Mouse (Mus musculus): Measurements from ENCODE around the gene Otol1. TPM values are rescaled to one million over a fixed set of nuclear protein-coding genes. Genes with fewer than 3 reads are reported as not detected.

The Otol1 gene
- polyA plus RNA-seq, 1 experiment from 2014 or later: not detected

DNA sequence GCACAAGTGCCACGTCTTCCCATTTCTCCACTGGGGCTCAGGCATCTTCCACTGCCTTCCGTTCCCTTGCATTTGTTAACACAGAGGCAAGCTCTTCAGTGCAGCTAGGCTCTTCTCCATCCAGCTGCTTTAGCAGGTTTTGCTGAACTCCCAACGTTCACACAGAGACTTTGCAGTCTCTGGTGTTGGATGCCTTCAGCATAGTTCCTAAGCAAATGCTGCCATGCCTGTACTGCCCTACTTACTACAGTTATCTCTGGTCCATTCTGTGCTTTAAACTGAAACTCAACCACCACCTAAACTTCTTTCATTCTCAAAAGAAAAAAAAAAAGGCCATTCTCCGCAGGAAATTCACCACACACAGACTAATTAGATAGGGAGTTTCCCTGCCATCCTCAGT is 5.2 kb downstream of the Otol1 start:
- Histone ChIP-seq H3K4me2 (replicated peaks; ENCODE audit: low read depth, low read length) (no peak overlapping the region), H3K4me1 (ENCODE audit: control insufficient read depth, insufficient read depth, low read length) (no peaks in the 10 kb centered on the region), H3K36me3 (ENCODE audit: control insufficient read depth, insufficient read depth, low read length) (no peaks in the 10 kb centered on the region), H3K27ac (ENCODE audit: low read depth, low read length) (no peak overlapping the region), H3K4me3 (ENCODE audit: low read length) (no peak overlapping the region), H3K9ac (ENCODE audit: low read depth, low read length) (no peak overlapping the region), H3K27me3 (ENCODE audit: control insufficient read depth, insufficient read depth, low read length) (no peaks in the 10 kb centered on the region), H3K9me3 (ENCODE audit: control insufficient read depth, low read length) (no peaks in the 10 kb centered on the region)
- no peak for ATAC-seq (ENCODE audit: low FRiP score, low TSS enrichment)
- WGBS: 83% methylated on average over 4 of the region's 4 CpGs

- H3K4me3 ChIP-seq (ENCODE audit: low read length): no peak overlapping the region
- WGBS: 74% methylated on average over 6 of the region's 6 CpGs
- no peak for ATAC-seq (ENCODE audit: low FRiP score, low TSS enrichment)
These were observed 19.2 kb downstream of the Otol1 start for GRCm38 (mm10) chr3:70026605-70027004.

DNA sequence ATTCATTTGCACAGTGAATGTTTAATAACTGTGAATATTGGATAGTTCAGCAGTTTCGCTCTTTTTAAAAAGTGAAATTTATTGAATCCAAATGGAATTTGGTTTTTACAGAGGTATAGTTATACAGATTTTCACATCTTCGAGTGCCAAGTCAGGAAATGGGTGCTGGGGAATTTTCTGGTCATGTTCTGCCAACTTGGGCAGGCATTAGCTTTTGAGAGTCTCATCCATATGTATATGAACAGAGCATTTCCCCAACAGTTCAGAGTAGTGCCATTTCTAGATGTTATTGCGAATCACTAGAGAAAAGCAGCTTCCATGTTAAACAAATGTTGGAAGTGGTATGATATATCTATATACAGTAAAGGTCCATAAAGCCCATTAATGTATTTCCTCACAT is 21.8 kb downstream of the Otol1 start:
- Histone ChIP-seq H3K4me2 (replicated peaks; ENCODE audit: low read depth, low read length) (no peak overlapping the region), H3K9me3 (ENCODE audit: control insufficient read depth, low read length) (no peaks in the 10 kb centered on the region), H3K4me3 (ENCODE audit: low read length) (no peak overlapping the region), H3K4me1 (ENCODE audit: control insufficient read depth, insufficient read depth, low read length) (no peaks in the 10 kb centered on the region), H3K27me3 (ENCODE audit: control insufficient read depth, insufficient read depth, low read length) (no peaks in the 10 kb centered on the region), H3K36me3 (ENCODE audit: control insufficient read depth, insufficient read depth, low read length) (no peaks in the 10 kb centered on the region), H3K9ac (ENCODE audit: low read depth, low read length) (no peak overlapping the region), H3K27ac (ENCODE audit: low read depth, low read length) (no peak overlapping the region)
- 91% methylated on average over 3 of the region's 3 CpGs for WGBS
- ATAC-seq (ENCODE audit: low FRiP score, low TSS enrichment): no peak

More at GRCm38 (mm10) chr3:70026605-70027004, 19.2 kb downstream of the Otol1 start:
- Histone ChIP-seq H3K4me1 (ENCODE audit: control insufficient read depth, insufficient read depth, low read length) (no peaks in the 10 kb centered on the region), H3K27me3 (ENCODE audit: control insufficient read depth, insufficient read depth, low read length) (no peaks in the 10 kb centered on the region), H3K27ac (ENCODE audit: low read depth, low read length) (no peak overlapping the region), H3K9ac (ENCODE audit: low read depth, low read length) (no peak overlapping the region), H3K4me2 (replicated peaks; ENCODE audit: low read depth, low read length) (no peak overlapping the region), H3K36me3 (ENCODE audit: control insufficient read depth, insufficient read depth, low read length) (no peaks in the 10 kb centered on the region), H3K9me3 (ENCODE audit: control insufficient read depth, low read length) (no peaks in the 10 kb centered on the region)

DNA sequence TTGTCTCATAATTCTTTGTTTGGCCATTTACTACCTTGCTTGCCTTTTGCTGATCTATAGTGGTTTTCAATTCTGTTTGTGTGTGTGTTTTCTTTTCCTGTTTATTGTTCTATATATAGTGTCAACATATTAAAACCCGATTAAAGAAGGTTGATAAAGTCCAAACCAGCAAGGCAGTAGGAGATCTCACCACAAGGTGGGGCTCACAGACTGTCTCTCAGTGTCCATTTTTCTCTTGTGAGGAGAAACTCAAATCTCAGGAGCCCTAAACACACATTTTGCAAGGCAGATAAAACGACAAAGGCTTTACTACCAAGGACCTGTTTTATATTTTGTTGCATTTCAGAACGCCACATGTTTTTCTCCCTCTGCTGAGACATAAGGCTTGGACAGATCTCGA is 28.2 kb downstream of the Otol1 start:
- Histone ChIP-seq H3K27ac (ENCODE audit: low read depth, low read length) (no peak overlapping the region), H3K4me1 (ENCODE audit: control insufficient read depth, insufficient read depth, low read length) (no peaks in the 10 kb centered on the region), H3K36me3 (ENCODE audit: control insufficient read depth, insufficient read depth, low read length) (no peaks in the 10 kb centered on the region), H3K27me3 (ENCODE audit: control insufficient read depth, insufficient read depth, low read length) (no peaks in the 10 kb centered on the region), H3K9ac (ENCODE audit: low read depth, low read length) (no peak overlapping the region), H3K4me2 (replicated peaks; ENCODE audit: low read depth, low read length) (no peak overlapping the region), H3K4me3 (ENCODE audit: low read length) (no peak overlapping the region), H3K9me3 (ENCODE audit: control insufficient read depth, low read length) (no peaks in the 10 kb centered on the region)
- no peak for ATAC-seq (ENCODE audit: low FRiP score, low TSS enrichment)
- WGBS: 39% methylated on average over 4 of the region's 4 CpGs

Other genes with a start within 250 kb of the Otol1 start
- 0.99 and 1.5 TPM in 2 replicates for gene Sptssb, start 147.7 kb upstream of the Otol1 start, polyA plus RNA-seq (2014; fragmentation: Nextera tagmentation; extraction: Ambion mirVana)

Data from kidney, embryonic 14.5 days (tissue).